Mouse (Mus musculus): Measurements from ENCODE around the gene Pou2f2.
A peak's percentile ranks its signal among the peaks of the same experiment; 100 is the strongest.

Gene Pou2f2

DNA sequence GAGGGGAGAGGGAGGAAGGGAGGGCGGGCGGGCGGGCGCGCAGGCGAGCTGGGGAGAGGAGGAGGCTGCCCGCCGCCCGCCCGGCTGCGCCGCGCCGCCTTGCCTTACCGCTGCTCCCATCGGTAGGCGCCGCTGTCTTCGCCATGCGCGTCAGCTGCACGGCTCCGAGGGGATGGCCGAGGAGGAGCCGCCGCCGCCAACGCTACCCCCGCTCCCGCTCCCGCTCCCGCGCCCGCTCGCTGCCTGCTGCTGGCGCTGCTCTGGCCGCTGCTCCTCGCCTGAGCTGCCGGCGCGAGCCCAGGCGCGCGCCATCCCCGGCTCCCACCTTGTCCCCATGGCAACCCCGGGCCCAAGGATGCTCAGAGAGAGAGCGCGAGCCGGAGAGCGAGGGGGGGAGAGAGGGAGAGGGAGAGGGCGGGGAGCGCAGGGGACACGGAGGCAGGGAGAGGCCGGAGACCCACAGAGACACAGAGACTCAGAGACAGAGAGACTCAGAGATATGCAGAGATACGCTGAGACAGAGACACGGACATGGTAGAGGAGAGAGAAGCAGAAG, at the start of gene Pou2f2:
Gene Pou2f2, minus strand, starts transcription at position 121 of the 556 bp plus-strand sequence.
- peak; percentile 85 to 86 for DNase-seq (ENCODE audit: low spot score in 2 of 2)

- no peak for DNase-seq (ENCODE audit: low spot score in 2 of 2)
Measured at GRCm38 (mm10) chr7:25227523-25228300, 48.2 kb upstream of the Pou2f2 start.

DNA sequence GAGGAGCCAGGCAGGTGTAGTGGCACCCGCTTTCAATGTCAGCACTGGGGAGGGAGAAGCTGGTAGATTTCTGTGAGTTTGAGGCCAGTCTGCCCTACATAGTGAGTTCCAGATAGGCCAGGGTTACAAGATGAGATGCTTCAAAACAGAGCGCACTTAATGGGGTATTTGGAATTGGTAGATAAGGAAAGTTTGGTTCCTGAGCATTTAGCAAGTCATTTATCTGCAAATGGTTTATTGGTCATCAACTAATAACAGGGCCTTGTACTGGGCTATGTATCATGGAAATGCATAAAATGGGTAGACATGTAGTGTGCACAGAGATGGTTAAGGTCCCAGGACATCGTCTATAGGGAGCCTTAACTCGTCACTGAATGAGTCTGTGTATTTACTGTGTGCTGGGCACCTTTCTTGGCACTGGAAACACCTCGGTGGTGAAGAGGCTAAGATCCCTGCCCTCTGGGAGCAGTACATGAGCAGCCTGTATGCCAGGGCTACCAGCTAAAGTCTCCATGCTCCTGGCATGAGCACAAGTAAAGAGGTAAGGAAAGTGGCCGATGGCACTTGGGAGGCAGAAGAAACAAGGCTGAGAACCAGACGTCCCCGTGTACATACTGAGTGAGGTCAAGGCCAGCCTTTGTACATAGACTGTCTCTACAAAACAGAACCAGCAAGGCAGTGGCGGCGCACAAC, 42.9 kb upstream of the Pou2f2 start:
- DNase-seq (ENCODE audit: low spot score in 2 of 2), result no peak

DNA sequence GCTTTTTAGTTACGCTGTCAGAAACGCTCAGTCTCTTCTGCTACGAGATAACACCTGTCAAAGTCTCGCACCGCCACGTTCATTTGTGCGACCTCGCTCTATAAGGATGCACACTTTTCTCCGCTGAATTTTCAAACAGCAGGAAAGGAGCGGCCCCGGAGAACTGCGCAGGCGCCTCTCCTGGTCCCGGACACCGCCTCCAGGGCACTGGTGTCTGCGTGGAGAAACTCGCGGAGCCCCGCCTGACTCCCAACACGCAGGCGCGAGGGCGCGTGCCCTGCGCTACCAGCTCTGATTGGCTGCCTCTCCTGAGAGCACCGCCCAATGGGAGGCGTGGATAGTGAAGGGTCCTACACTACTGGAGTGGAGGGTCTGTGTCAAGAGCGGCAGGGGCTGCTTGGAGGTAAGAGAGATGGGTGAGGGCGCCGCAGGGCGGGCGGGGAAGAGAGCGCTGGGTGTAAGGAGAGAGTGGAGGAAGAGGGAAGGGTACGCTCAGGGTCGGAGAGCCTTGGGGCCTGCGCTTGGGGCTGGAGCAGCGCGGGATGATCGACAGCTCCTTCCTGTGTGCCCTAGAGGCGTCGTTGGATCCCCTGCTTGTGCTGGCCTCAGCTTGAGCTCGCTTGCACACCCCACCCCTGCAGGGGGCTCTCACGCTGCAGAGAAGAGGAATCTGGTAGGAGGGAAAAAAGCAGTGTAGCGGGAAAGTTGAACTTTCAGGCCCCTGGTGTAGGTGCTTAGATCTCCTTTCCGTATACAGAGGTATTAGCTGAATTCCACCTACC, 41.8 kb upstream of the Pou2f2 start, which contains the start of gene Zfp526:
Gene Zfp526, plus strand, starts transcription at position 324 of the 782 bp plus-strand sequence.
- peak; percentile 97 to 98 for DNase-seq (ENCODE audit: low spot score in 2 of 2)

DNA sequence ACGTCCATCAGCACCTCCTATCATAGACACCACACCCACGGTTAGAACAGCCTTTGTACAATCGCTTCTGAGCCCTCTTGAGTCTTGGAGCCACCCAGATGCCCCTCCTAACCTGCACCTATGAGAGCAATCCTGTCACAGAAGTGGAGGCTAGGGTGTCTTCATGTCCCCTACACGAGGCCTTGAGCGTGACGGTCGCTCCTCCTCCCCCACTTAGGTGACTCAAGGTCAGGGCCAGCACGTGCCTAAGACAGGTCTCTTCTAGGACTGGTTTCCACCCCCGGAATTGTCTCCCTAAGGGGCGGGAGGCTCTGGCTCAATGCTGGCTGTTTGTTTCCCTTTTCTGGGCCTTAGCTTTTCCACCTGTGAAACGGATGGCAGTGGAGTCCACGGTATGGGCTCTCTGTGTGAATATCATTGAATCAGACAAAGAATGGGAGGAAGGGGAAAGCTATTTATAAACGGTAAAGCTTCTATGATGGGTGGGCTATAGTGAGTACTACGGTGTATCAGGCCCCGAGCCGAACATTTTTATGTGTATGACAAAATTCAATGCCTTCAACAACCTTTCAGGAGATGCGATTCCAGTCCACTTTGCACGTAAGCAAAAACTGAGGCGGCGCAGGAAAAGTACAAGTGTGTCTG, 41.1 kb upstream of the Pou2f2 start, which contains the start of gene Dedd2:
Gene Dedd2, minus strand, starts transcription at position 159 of the 645 bp plus-strand sequence.
- DNase-seq (ENCODE audit: low spot score in 2 of 2), result no peak

GRCm38 (mm10) chr7:25219756-25220456, 40.4 kb upstream of the Pou2f2 start:
- DNase-seq (ENCODE audit: low spot score in 2 of 2), result peak; percentile 95

DNA sequence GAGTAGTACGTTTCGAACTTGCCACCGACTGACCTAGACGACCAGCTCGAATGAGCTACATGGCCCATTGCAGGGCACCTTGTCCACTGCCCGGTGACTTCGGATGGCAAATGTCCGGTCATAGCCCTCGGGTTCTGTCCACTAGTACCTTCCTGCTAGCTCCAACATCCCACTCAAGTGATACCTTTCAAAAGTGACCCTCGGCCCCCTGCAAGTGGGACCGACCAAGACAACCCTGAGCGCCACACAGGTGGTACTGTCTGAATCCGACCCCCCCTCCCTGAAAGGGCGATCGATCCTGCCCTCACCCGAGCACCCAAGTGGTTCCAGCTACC, 39.9 kb upstream of the Pou2f2 start:
- no peak for DNase-seq (ENCODE audit: low spot score in 2 of 2)

DNA sequence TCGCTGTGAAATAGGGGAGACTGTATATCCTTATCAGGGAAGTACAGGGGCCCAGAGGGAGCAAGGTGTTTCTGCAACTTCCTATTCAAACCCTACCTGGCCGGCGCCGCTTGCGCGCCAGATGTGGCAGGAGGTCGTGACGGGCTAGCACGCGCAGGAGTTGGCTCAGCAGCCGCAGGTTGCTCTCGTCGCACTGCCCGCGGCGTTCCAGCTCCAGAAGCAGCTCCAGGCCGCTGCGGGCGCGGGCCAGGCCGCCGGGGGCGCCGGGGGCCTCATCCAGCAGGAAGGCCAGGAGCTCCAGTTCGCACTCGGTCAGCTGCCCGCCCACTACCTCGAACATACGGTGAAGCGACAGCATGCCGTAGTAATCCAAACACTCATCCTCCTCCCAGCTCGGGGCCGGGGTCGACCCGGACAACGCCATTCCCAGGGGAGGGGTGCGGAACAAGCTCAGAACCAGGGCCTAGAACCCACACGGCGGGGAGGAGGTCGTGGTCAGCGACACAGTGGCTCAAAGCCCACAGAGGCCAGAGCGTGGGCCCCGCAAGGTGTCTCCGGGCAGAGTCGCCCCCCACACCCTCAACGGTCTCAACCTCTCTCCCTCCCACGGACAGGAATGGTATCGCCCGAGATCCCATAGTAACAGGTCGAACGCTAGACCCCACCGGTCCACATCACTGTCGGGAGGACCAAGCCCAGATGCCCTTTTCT, 39.3 kb upstream of the Pou2f2 start:
- DNase-seq (ENCODE audit: low spot score in 2 of 2), result peak; percentile 30 to 41

GRCm38 (mm10) chr7:25217653-25218395, 38.3 kb upstream of the Pou2f2 start:
- no peak for DNase-seq (ENCODE audit: low spot score in 2 of 2)

- no peak for DNase-seq (ENCODE audit: low spot score in 2 of 2)
Measured at GRCm38 (mm10) chr7:25214172-25214571, 34.6 kb upstream of the Pou2f2 start.

- no peak for DNase-seq (ENCODE audit: low spot score in 2 of 2)
Measured at GRCm38 (mm10) chr7:25213099-25213498, 33.6 kb upstream of the Pou2f2 start.

DNA sequence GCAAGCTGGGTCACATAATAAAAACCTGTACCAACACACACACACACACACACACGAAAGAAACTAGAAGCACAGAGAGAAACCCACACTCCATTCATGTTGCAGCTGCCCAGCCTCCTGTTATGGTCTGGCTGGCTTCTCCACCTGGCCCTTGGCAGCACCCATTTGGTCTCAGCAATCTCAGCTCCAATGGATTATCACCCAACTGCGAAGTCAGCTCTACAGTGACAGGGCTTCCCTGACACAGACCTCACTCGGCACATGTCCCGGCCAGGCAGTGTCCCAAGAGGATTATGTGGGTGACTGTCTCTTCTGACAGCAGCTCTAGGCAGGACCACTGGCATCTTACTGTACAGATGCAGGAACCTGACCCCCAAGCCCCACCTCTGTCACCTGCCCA, 31.0 kb upstream of the Pou2f2 start:
- DNase-seq (ENCODE audit: low spot score in 2 of 2), result no peak

GRCm38 (mm10) chr7:25209161-25209622, 29.7 kb upstream of the Pou2f2 start:
- DNase-seq (ENCODE audit: low spot score in 2 of 2), result no peak

GRCm38 (mm10) chr7:25206094-25206830, 26.7 kb upstream of the Pou2f2 start:
- no peak for DNase-seq (ENCODE audit: low spot score in 2 of 2)

DNA sequence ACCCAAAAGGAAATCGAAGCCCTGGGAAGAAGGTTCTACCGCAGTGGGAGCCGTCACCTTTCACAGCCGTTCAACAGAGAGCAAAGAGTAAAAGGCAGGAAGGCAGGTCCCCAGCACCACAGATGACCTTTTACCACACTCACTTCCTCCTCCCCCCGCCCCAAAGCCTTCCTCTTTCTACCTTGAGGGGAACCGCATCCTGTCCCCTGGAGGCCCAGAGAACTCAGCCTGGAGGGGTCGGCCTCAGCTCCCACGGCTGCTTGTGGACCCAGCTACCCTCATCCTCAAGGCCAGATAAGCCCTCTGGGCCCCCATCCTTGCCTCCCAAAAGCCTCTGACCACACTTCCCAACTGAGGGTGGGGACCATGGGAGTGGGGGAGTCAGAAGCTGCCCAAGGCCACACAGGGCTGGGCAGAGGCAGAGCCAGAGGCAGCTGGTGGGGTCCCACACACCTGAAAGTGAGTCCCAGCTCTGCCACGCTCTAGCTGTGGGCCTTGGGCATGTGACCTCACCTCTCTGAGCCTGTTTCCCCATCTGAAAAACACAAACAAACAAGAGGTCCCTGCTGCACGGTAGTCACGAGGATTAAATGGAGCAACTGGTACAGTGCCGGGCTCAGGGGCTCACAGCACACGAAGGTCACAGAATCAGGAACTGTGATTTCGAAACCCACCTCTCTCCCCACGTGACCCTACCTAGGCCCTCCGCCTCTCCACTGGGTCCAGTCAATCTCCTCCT, 26.0 kb upstream of the Pou2f2 start:
- DNase-seq (ENCODE audit: low spot score in 2 of 2), result no peak

DNA sequence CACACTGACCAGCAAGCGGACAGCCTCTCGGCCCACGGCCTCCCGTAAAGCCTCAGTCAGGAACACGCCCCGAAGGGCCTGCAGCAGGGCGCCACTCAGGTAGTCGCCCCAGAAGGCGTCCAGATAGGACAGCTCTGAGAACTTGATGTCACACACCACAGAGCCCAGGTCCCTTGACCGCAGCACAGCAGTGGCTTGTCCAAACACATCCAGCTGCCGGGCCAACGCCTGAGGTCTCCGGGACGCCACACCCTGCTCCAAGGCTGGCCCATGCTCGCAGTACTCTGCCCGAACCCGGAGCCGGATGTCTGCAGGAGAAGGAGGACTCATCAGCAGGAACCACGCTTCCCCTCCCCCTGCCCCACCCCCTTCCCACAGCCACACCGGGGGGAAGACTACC, 24.1 kb upstream of the Pou2f2 start:
- no peak for DNase-seq (ENCODE audit: low spot score in 2 of 2)

- no peak for DNase-seq (ENCODE audit: low spot score in 2 of 2)
Measured at GRCm38 (mm10) chr7:25197384-25198018, 18.0 kb upstream of the Pou2f2 start.
